Mouse (Mus musculus): ENCODE measurements at regions not wholly inside any gene's neighbourhood (a gene's known extent, or its start where the extent isn't known, plus 50 kb on each side); places are given as distances from the start of the nearest gene placed in this dataset.
"Not testable (repeated sequence)": the region's sequence is repeated elsewhere in the genome, so short reads cannot be mapped to it uniquely, and the experiment has no call there.

DNA sequence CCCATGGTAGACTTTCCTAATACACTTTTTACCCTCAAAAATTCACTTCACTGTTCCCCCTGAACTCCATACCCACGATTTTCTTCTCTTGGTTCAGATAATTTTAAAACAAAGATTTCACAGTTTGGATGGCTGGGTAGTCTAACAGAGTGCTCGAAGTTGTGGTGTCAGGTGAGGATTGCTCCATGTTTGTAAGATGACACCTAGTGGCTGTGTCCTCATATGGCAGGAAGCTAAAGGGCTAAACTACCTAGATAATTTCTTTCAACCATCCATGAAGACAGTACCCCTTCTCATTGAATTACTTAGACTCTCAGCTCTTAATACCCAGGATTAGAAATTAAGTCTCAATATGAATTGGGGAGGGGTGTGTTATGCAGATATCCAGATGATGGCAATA is 708.9 kb upstream of the Cypt1 start:
- WGBS: 37% methylated on average over 2 of the region's 2 CpGs
- no peaks in the 10 kb centered on the region for H3K4me1 ChIP-seq (replicated peaks; ENCODE audit: insufficient read depth, low read length)
- no peaks in the 10 kb centered on the region for H3K9me3 ChIP-seq (replicated peaks; ENCODE audit: low read length)
- peak; percentile 55 for TF ChIP-seq CTCF (IDR thresholded peaks at IDR 0.05; ENCODE audit: low read depth)
- ATAC-seq (replicated peaks; ENCODE audit: low FRiP score, low read depth): no peak
- DNase-seq (ENCODE audit: low spot score): peak; percentile 1
- no peaks in the 10 kb centered on the region for H3K36me3 ChIP-seq (ENCODE audit: insufficient read depth, low read length)
- H3K4me3 ChIP-seq (replicated peaks; ENCODE audit: low read depth, low read length): no peak overlapping the region
- H3K27me3 ChIP-seq (ENCODE audit: insufficient read depth, low read length): no peaks in the 10 kb centered on the region
- no peak overlapping the region for H3K27ac ChIP-seq
- H3K4me2 ChIP-seq (ENCODE audit: low read length): no peak overlapping the region
- no peak overlapping the region for H3K9ac ChIP-seq (ENCODE audit: low read depth, low read length)

- ATAC-seq (replicated peaks; ENCODE audit: low FRiP score, low read depth); H3K9ac ChIP-seq (ENCODE audit: low read depth, low read length): not testable (repeated sequence)
- WGBS: 47% methylated on average over 3 of the region's 3 CpGs
Measured at GRCm38 (mm10) chrX:15846119-15846877, 676.4 kb upstream of the Cypt1 start.

More at GRCm38 (mm10) chrX:15846119-15846877, 676.4 kb upstream of the Cypt1 start:
- H3K4me1 ChIP-seq (replicated peaks; ENCODE audit: insufficient read depth, low read length); H3K9me3 ChIP-seq (replicated peaks; ENCODE audit: low read length); H3K27ac ChIP-seq; H3K36me3 ChIP-seq (ENCODE audit: insufficient read depth, low read length); H3K4me2 ChIP-seq (ENCODE audit: low read length); H3K27me3 ChIP-seq (ENCODE audit: insufficient read depth, low read length); H3K4me3 ChIP-seq (replicated peaks; ENCODE audit: low read depth, low read length); DNase-seq (ENCODE audit: low spot score): not testable (repeated sequence)

All from kidney, postnatal 0 days (tissue).